Mouse (Mus musculus) midbrain, embryonic 16.5 days (tissue): Measurements from ENCODE around the gene Grin2a. TPM values are rescaled to one million over a fixed set of nuclear protein-coding genes. Genes with fewer than 3 reads are reported as not detected.

Source experiments
- ATAC-seq: fragments of 200-750 bp; cut with Nextera tagmentation; 2 replicates; pipeline ENCODE4 v1.8.0; 2017; ENCODE audit warnings: moderate TSS enrichment
- H3K27ac ChIP-seq: fragments of 300-500 bp; sonication (generic); 2 replicates; pipeline ENCODE4 v1.5.1; 2014; ENCODE audit warnings: mild to moderate bottlenecking, low read length, mixed read lengths
- H3K27me3 ChIP-seq: fragments of 300-500 bp; sonication (generic); 2 replicates; pipeline ENCODE4 v1.6.1; 2014; ENCODE audit warnings: low read depth, low read length, mixed read lengths; ENCODE audit not compliant: control insufficient read depth, insufficient read depth
- H3K36me3 ChIP-seq: fragments of 300-500 bp; sonication (generic); 2 replicates; pipeline ENCODE4 v1.6.1; 2014; ENCODE audit warnings: mild to moderate bottlenecking, low read length, moderate library complexity, mixed read lengths; ENCODE audit not compliant: control insufficient read depth, insufficient read depth
- H3K4me1 ChIP-seq: fragments of 300-500 bp; sonication (generic); 2 replicates; pipeline ENCODE4 v1.6.1; 2014; ENCODE audit warnings: mild to moderate bottlenecking, low read length, mixed read lengths; ENCODE audit not compliant: control insufficient read depth, insufficient read depth
- H3K4me2 ChIP-seq: fragments of 300-500 bp; sonication (generic); 2 replicates; pipeline ENCODE4 v1.6.1; 2014; ENCODE audit warnings: mild to moderate bottlenecking, low read length, mixed read lengths
- H3K4me3 ChIP-seq: fragments of 300-500 bp; sonication (generic); 2 replicates; pipeline ENCODE4 v1.5.1; 2014; ENCODE audit warnings: low read depth, mild to moderate bottlenecking, low read length, moderate library complexity, mixed read lengths
- H3K9ac ChIP-seq: fragments of 300-500 bp; sonication (generic); 2 replicates; pipeline ENCODE4 v1.6.1; 2014; ENCODE audit warnings: low read depth, low read length, mixed read lengths
- H3K9me3 ChIP-seq: fragments of 300-500 bp; sonication (generic); replicated peaks from 2 replicates; pipeline ENCODE4 v1.6.1; 2014; ENCODE audit warnings: mild to moderate bottlenecking, low read length, mixed read lengths; ENCODE audit not compliant: control insufficient read depth, poor library complexity, severe bottlenecking
- WGBS: fragments of 180-500 bp; shearing (Covaris S2); extraction: QIAGEN DNeasy Blood & Tissue Kit; methylation state at CpG from one replicate; pipeline ENCODE4 v1.1.7; 2014; 5-methylcytosine and 5-hydroxymethylcytosine counted together
- polyA plus RNA-seq: library from polyadenylated mRNA; unstranded; fragments of >200 nt; fragmentation: Nextera tagmentation; extraction: Ambion mirVana; gene quantifications from 2 replicates; pipeline ENCODE4 v1.2.1, GENCODE M21; 2015

Grin2a gene
- polyA plus RNA-seq, 1 experiment from 2014 or later, result 7.6 TPM

GRCm38 (mm10) chr16:9764086-9764485 is 231.3 kb downstream of the Grin2a start:
- H3K27me3 ChIP-seq, result no peaks in the 10 kb centered on the region
- no peak overlapping the region for H3K4me2 ChIP-seq
- no peaks in the 10 kb centered on the region for H3K36me3 ChIP-seq
- no peak overlapping the region for H3K9ac ChIP-seq
- ATAC-seq, result no peak
- no peaks in the 10 kb centered on the region for H3K9me3 ChIP-seq
- peaks cover 1% of the 10 kb centered on the region; the same call in 1 of the 2 replicates for H3K4me1 ChIP-seq
- H3K4me3 ChIP-seq, result no peak overlapping the region
- WGBS, result 91% methylated on average over 2 of the region's 2 CpGs
- no peak overlapping the region for H3K27ac ChIP-seq

- Histone ChIP-seq H3K27me3 (no peaks in the 10 kb centered on the region), H3K4me2 (no peak overlapping the region), H3K27ac (no peak overlapping the region), H3K9ac (no peak overlapping the region), H3K36me3 (no peaks in the 10 kb centered on the region), H3K4me1 (peaks cover 4% of the 10 kb centered on the region; the same call in 1 of the 2 replicates), H3K4me3 (no peak overlapping the region), H3K9me3 (no peaks in the 10 kb centered on the region)
- no peak for ATAC-seq
- 95% methylated on average over 2 of the region's 2 CpGs for WGBS
Observed at GRCm38 (mm10) chr16:9760347-9760746, 235.0 kb downstream of the Grin2a start.

GRCm38 (mm10) chr16:9756849-9757248 is 238.5 kb downstream of the Grin2a start:
- no peaks in the 10 kb centered on the region for H3K27me3 ChIP-seq
- H3K4me3 ChIP-seq, result no peak overlapping the region
- H3K4me1 ChIP-seq, result peaks cover 4% of the 10 kb centered on the region; the same call in 1 of the 2 replicates
- no peak overlapping the region for H3K9ac ChIP-seq
- no peak for ATAC-seq
- 93% methylated on average over 8 of the region's 8 CpGs for WGBS
- no peak overlapping the region for H3K27ac ChIP-seq
- no peaks in the 10 kb centered on the region for H3K9me3 ChIP-seq
- no peak overlapping the region for H3K4me2 ChIP-seq
- H3K36me3 ChIP-seq, result no peaks in the 10 kb centered on the region

- Histone ChIP-seq H3K9ac (no peak overlapping the region), H3K9me3 (no peaks in the 10 kb centered on the region), H3K27me3 (no peaks in the 10 kb centered on the region), H3K36me3 (no peaks in the 10 kb centered on the region), H3K4me3 (no peak overlapping the region), H3K27ac (no peak overlapping the region), H3K4me1 (peaks cover 2% of the 10 kb centered on the region; the same call in 1 of the 2 replicates), H3K4me2 (no peak overlapping the region)
- 93% methylated on average over 5 of the region's 5 CpGs for WGBS
- ATAC-seq, result no peak
Observed at GRCm38 (mm10) chr16:9754061-9754460, 241.3 kb downstream of the Grin2a start.

GRCm38 (mm10) chr16:9753045-9753444 is 242.3 kb downstream of the Grin2a start:
- Histone ChIP-seq H3K9me3 (no peaks in the 10 kb centered on the region), H3K4me1 (no peaks in the 10 kb centered on the region), H3K4me2 (no peak overlapping the region), H3K9ac (no peak overlapping the region), H3K36me3 (no peaks in the 10 kb centered on the region), H3K27me3 (no peaks in the 10 kb centered on the region), H3K4me3 (no peak overlapping the region), H3K27ac (no peak overlapping the region)
- ATAC-seq, result no peak
- 85% methylated on average over 9 of the region's 9 CpGs for WGBS

GRCm38 (mm10) chr16:9752600-9752999 is 242.8 kb downstream of the Grin2a start:
- no peaks in the 10 kb centered on the region for H3K9me3 ChIP-seq
- no peak for ATAC-seq
- 62% methylated on average over 8 of the region's 8 CpGs for WGBS
- H3K9ac ChIP-seq, result no peak overlapping the region
- H3K36me3 ChIP-seq, result no peaks in the 10 kb centered on the region
- H3K27ac ChIP-seq, result no peak overlapping the region
- H3K4me3 ChIP-seq, result no peak overlapping the region
- H3K4me1 ChIP-seq, result no peaks in the 10 kb centered on the region
- no peaks in the 10 kb centered on the region for H3K27me3 ChIP-seq
- no peak overlapping the region for H3K4me2 ChIP-seq

- Histone ChIP-seq H3K4me1 (no peaks in the 10 kb centered on the region), H3K9me3 (no peaks in the 10 kb centered on the region), H3K36me3 (no peaks in the 10 kb centered on the region), H3K27ac (no peak overlapping the region), H3K9ac (no peak overlapping the region), H3K4me2 (no peak overlapping the region), H3K4me3 (no peak overlapping the region), H3K27me3 (no peaks in the 10 kb centered on the region)
- no peak for ATAC-seq
- WGBS, result 75% methylated on average over 11 of the region's 11 CpGs
Observed at GRCm38 (mm10) chr16:9751045-9751569, 244.3 kb downstream of the Grin2a start.

- Histone ChIP-seq H3K9me3 (no peaks in the 10 kb centered on the region), H3K27ac (no peak overlapping the region), H3K27me3 (no peaks in the 10 kb centered on the region), H3K36me3 (no peaks in the 10 kb centered on the region), H3K9ac (no peak overlapping the region), H3K4me3 (no peak overlapping the region), H3K4me1 (no peaks in the 10 kb centered on the region), H3K4me2 (no peak overlapping the region)
- ATAC-seq, result no peak
- WGBS, result 91% methylated on average over 3 of the region's 3 CpGs
Observed at GRCm38 (mm10) chr16:9749661-9750060, 245.7 kb downstream of the Grin2a start.

- H3K4me1 ChIP-seq, result peaks cover 2% of the 10 kb centered on the region
- no peak overlapping the region for H3K4me2 ChIP-seq
- no peak overlapping the region for H3K27ac ChIP-seq
- no peaks in the 10 kb centered on the region for H3K27me3 ChIP-seq
- H3K9me3 ChIP-seq, result no peaks in the 10 kb centered on the region
- no peak overlapping the region for H3K9ac ChIP-seq
- no peaks in the 10 kb centered on the region for H3K36me3 ChIP-seq
- WGBS, result 91% methylated on average over 6 of the region's 6 CpGs
- H3K4me3 ChIP-seq, result no peak overlapping the region
- ATAC-seq, result no peak
Observed at GRCm38 (mm10) chr16:9742443-9742842, 252.9 kb downstream of the Grin2a start.
